Mouse (Mus musculus) spleen, postnatal 0 days (tissue): ENCODE measurements around the gene Fkbp2. TPM values are rescaled to one million over a fixed set of nuclear protein-coding genes. Genes with fewer than 3 reads are reported as not detected.

Experiments used
- polyA plus RNA-seq: library from polyadenylated mRNA; unstranded; fragments of >200 nt; fragmentation: Nextera tagmentation; extraction: Ambion mirVana; gene quantifications from 2 replicates; pipeline ENCODE4 v1.2.1, GENCODE M21; 2015

The Fkbp2 gene
- polyA plus RNA-seq: 70.3 and 74.9 TPM in 2 replicates

GRCm38 (mm10) chr19:6980381-6981093, at the start of gene Fkbp2:
Gene Fkbp2 (minus strand): TSS chr19:6980501.

GRCm38 (mm10) chr19:7019191-7019590, 38.9 kb upstream of the Fkbp2 start, which contains the start of gene Fermt3:
Gene Fermt3 (minus strand): TSS chr19:7019469.

GRCm38 (mm10) chr19:6996006-6996405, 15.7 kb upstream of the Fkbp2 start, which contains the start of the genes Nudt22 and Trpt1:
Gene Nudt22 (minus strand): TSS chr19:6996117.
Gene Trpt1 (plus strand): TSS chr19:6996131.

GRCm38 (mm10) chr19:6992011-6992858, 11.9 kb upstream of the Fkbp2 start, which contains the start of gene Dnajc4:
Gene Dnajc4 (minus strand): TSS chr19:6992572.

GRCm38 (mm10) chr19:6987061-6987903, 7.0 kb upstream of the Fkbp2 start, which contains the start of gene Vegfb:
Gene Vegfb (minus strand): TSS chr19:6987651.

GRCm38 (mm10) chr19:6975537-6976521, 4.5 kb downstream of the Fkbp2 start, which contains the start of gene Plcb3:
Gene Plcb3 (minus strand): TSS chr19:6976470.

GRCm38 (mm10) chr19:6974211-6975205, 5.8 kb downstream of the Fkbp2 start, which contains the start of gene Ppp1r14b:
Gene Ppp1r14b (plus strand): TSS chr19:6974968.

GRCm38 (mm10) chr19:6942249-6942691, 38.0 kb downstream of the Fkbp2 start, which contains the start of gene Gpr137:
Gene Gpr137 (minus strand): TSS chr19:6942480.

GRCm38 (mm10) chr19:6941372-6942248, 38.7 kb downstream of the Fkbp2 start, which contains the start of gene Bad:
Gene Bad (plus strand): TSS chr19:6941861.

GRCm38 (mm10) chr19:6934195-6934977, 45.9 kb downstream of the Fkbp2 start, which contains the start of gene Kcnk4:
Gene Kcnk4 (minus strand): TSS chr19:6934515.

Other genes starting within 250 kb of the Fkbp2 start
- gene Rps6ka4, start 139.9 kb downstream of the Fkbp2 start, polyA plus RNA-seq: 11.4 and 13.0 TPM in 2 replicates
- 7.4 and 10.9 TPM in 2 replicates for gene Ccdc88b, start 122.3 kb downstream of the Fkbp2 start, polyA plus RNA-seq
- gene Trmt112, start 70.8 kb downstream of the Fkbp2 start, polyA plus RNA-seq: 127 and 129 TPM in 2 replicates
- gene Prdx5, start 70.4 kb downstream of the Fkbp2 start, polyA plus RNA-seq: 259 and 334 TPM in 2 replicates
- 7.2 and 9.0 TPM in 2 replicates for gene Esrra, start 58.7 kb downstream of the Fkbp2 start, polyA plus RNA-seq
- 1.2 and 2.1 TPM in 2 replicates for gene Catsperz, start 55.1 kb downstream of the Fkbp2 start, polyA plus RNA-seq
- 0.20 and 0.28 TPM in 2 replicates for gene Kcnk4, start 46.0 kb downstream of the Fkbp2 start, polyA plus RNA-seq
- 35.9 and 43.8 TPM in 2 replicates for gene Bad, start 38.6 kb downstream of the Fkbp2 start, polyA plus RNA-seq
- 11.0 and 14.9 TPM in 2 replicates for gene Gpr137, start 38.0 kb downstream of the Fkbp2 start, polyA plus RNA-seq
- 102 and 119 TPM in 2 replicates for gene Ppp1r14b, start 5.5 kb downstream of the Fkbp2 start, polyA plus RNA-seq
- gene Plcb3, start 4.0 kb downstream of the Fkbp2 start, polyA plus RNA-seq: 10.4 and 13.6 TPM in 2 replicates
- 14.6 and 17.7 TPM in 2 replicates for gene Vegfb, start 7.2 kb upstream of the Fkbp2 start, polyA plus RNA-seq
- gene Dnajc4, start 12.1 kb upstream of the Fkbp2 start, polyA plus RNA-seq: 14.3 and 18.0 TPM in 2 replicates
- gene Nudt22, start 15.6 kb upstream of the Fkbp2 start, polyA plus RNA-seq: 14.0 and 15.2 TPM in 2 replicates
- 3.2 and 3.7 TPM in 2 replicates for gene Trpt1, start 15.6 kb upstream of the Fkbp2 start, polyA plus RNA-seq
- gene Fermt3, start 39.0 kb upstream of the Fkbp2 start, polyA plus RNA-seq: 123 and 124 TPM in 2 replicates
- gene Stip1, start 59.5 kb upstream of the Fkbp2 start, polyA plus RNA-seq: 72.5 and 74.9 TPM in 2 replicates
- 7.3 and 8.6 TPM in 2 replicates for gene Macrod1, start 76.3 kb upstream of the Fkbp2 start, polyA plus RNA-seq
- gene Flrt1, start 125.2 kb upstream of the Fkbp2 start, polyA plus RNA-seq: 0.24 and 0.40 TPM in 2 replicates
- 72.8 and 81.2 TPM in 2 replicates for gene Otub1, start 225.8 kb upstream of the Fkbp2 start, polyA plus RNA-seq
- gene Cox8a, start 237.1 kb upstream of the Fkbp2 start, polyA plus RNA-seq: 818 and 869 TPM in 2 replicates